Mouse (Mus musculus) c-Kit-positive CD71-positive TER-119-positive erythroid progenitor cells, embryonic 14.5 days (primary cell): ENCODE data around the gene Slc13a3.
"Not testable (repeated sequence)": the region's sequence is repeated elsewhere in the genome, so short reads cannot be mapped to it uniquely, and the experiment has no call there.

Experiments used
- DNase-seq: peaks from one replicate; pipeline ENCODE4 v3.0.0-alpha.2; 2013; ENCODE audit warnings: low spot score

Slc13a3 gene

GRCm38 (mm10) chr2:165473003-165473402 is at the start of gene Slc13a3:
TSS of gene Slc13a3 (minus strand) at chr2:165473230.
- DNase-seq, result no peak

- DNase-seq, result no peak
Observed at GRCm38 (mm10) chr2:165515178-165515728, 42.2 kb upstream of the Slc13a3 start.

DNA sequence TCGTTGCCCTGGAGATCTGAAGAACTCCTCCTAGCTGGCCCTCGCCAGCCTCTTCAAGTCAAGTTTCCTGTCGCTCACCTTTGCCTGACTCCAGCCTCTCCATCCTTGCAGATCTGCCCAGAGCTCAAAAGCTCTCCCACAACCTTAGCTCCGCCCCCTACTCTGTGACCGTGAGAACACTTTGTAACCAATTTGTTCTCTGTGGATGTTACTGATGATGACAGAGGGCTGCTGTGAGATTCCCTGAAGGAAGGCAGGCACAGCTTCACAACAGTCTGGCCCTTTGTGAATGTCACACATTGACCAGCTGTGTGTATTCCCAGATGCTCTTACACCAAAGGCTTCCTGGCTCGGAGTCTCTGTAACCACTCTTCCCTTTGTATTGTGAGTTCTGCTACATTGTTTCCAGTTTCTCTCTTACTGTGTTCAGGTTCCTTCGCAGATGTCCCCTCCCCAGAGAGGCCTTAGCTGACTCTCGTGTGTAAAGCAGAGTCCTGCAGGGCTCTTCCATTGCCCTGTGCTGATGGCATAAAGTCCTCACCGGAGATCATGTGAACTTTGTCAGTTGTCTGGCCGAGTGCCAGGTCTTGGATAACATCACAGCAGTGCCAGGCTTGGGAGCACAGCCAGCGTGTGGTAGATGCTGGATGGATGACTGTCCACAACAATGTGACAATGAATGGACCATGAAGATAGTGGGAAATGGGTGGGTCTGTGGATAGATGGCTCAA is 40.0 kb upstream of the Slc13a3 start:
- DNase-seq, result no peak

- no peak for DNase-seq
Observed at GRCm38 (mm10) chr2:165512426-165512825, 39.4 kb upstream of the Slc13a3 start.

DNA sequence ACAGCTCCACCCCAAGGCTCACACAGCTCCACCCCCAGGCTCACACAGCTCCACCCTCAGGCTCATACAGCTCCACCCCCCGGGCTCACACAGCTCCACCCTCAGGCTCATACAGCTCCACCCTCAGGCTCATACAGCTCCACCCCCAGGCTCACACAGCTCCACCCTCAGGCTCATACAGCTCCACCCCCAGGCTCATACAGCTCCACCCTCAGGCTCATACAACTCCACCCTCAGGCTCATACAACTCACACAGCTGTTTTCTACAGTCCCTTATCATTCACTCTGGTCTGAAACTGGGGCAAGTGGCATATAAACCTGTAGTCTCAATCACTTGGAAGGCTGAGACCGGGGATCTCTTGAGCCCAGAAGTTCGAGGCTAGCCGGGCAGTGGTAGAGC is 38.5 kb upstream of the Slc13a3 start:
- DNase-seq, result peak; percentile 18

DNA sequence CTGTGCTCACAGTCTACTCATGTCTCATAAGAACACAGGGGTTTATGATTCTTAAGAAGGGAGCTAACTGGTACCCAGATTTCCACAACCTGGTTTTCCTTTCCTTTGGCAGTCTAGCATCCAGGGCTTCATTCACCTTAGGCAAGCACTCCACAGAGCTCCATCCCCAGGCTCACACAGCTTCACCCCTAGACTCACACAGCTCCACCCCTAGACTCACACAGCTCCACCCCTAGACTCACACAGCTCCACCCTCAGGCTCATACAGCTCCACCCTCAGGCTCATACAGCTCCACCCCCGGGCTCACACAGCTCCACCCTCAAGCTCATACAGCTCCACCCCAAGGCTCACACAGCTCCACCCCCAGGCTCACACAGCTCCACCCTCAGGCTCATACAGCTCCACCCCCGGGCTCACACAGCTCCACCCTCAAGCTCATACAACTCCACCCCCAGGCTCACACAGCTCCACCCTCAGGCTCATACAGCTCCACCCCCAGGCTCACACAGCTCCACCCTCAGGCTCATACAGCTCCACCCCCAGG is 38.0 kb upstream of the Slc13a3 start:
- DNase-seq, result not testable (repeated sequence)

DNA sequence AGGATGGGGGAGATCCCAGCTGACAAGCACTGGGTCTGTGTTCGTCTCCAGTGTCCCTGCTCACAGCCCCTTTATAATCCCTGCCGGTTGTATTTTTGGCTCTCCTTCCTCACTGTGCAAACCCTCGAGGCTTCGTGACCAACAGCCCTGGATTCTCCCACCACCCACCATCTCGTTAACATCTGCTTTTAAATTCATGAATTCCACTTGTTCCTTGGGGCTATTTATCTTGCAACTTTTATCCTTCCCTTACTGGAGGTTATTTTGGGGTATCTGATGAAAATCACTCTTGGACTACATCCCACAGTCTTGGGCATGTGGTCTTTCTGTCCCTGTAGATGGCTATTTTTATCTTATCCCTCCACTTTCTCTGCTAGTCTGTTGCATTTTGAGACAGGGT is 37.4 kb upstream of the Slc13a3 start:
- DNase-seq, result no peak

DNA sequence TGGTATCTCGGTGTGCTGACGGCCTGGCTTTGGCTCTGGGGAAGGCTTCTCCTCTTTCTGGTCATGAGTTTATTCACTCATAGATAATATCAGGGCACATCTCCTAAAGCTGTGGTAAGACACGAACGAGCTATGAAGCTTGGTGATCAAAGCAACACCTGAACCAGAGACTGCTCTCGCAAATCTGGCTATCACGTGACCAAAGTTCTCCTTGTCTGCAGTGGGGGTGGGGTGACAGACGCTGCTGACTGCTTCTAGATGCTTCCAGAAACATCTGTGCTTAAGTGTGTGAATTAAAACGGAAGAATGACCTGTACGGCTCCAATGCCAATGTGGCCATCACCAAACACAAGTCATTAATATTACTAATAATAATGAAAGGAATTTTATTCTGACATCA is 36.7 kb upstream of the Slc13a3 start:
- no peak for DNase-seq

GRCm38 (mm10) chr2:165503259-165504203 is 30.5 kb upstream of the Slc13a3 start, which contains the start of gene Slc2a10:
TSS of gene Slc2a10 (plus strand) at chr2:165503787.
- no peak for DNase-seq

GRCm38 (mm10) chr2:165498816-165499215 is 25.8 kb upstream of the Slc13a3 start:
- no peak for DNase-seq

DNA sequence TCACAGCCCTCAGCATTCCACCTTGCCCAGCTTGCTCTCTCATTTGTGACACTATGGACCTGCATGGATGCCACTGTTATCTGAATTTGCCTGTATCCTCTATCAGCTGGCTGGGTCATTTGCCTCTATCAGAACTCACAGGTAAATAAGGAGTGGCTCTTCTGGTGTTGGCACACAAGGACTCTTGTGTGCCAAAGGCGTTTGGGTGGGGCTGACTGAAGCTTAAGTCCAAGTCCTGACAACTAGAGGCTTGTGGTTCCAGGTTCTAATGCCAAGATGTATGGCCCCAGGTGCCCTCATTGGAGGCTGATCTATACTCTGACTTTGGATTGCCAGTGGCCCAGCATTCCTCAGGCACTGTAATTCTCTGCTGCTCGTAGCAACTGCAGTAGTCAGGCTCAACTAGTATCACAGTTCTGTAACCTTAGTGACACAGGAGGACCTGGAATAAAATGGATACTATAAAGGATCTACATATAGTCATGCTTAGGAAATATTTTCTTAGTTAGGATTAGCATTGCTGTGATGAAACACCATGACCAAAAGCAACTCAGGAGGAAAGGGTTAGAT is 24.8 kb upstream of the Slc13a3 start:
- DNase-seq, result no peak

GRCm38 (mm10) chr2:165496251-165496650 is 23.2 kb upstream of the Slc13a3 start:
- DNase-seq, result peak; percentile 15

DNA sequence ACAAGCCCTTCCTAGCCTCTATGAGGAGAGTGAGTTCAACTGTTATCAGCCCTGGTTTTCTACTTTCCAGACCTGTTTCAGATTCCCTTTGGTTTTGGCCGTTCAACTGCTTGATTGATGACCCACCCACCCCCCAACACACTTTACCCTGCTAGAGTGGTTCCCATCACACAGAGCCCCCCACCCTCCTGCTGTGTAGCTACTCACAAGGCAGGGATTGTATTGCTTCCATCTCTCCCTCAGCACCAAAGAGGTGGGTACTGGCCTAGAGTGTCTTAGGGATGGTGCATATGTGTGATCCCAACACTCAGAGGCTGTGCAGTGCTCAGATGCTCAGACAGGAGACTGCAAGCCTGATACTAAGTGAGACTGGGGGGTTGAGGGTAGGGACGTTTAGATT is 21.5 kb upstream of the Slc13a3 start:
- DNase-seq, result no peak

DNA sequence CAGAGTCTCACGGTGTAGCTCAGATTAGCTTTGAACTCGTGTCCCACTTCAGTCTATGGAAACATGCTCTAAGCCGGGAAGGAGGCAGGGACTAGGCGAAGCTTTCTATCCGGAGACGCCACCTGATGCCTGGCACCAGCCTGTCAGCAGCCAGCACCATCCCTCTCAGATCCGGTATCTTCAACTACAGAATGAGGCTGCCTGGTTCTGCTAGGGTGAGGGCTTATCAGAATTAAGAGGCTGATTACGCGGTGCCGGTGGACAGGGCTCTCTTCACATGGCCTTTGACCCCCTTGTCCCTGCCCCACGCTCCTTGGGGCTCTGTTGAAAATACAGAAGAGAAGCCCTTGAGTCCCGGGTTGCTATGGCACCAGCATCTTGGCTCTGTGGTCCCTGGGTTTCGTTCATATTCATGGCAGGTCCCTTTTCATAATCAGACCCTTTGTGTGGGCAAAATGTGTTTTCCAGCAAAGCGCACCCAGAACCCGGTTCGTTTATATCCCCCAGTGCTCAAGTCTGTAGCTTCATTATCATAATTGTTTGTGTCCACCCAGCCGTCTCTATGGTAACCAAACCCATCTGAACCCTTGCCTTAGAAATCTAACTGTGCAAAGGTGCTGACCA is 20.7 kb upstream of the Slc13a3 start:
- DNase-seq, result peak; percentile 12

DNA sequence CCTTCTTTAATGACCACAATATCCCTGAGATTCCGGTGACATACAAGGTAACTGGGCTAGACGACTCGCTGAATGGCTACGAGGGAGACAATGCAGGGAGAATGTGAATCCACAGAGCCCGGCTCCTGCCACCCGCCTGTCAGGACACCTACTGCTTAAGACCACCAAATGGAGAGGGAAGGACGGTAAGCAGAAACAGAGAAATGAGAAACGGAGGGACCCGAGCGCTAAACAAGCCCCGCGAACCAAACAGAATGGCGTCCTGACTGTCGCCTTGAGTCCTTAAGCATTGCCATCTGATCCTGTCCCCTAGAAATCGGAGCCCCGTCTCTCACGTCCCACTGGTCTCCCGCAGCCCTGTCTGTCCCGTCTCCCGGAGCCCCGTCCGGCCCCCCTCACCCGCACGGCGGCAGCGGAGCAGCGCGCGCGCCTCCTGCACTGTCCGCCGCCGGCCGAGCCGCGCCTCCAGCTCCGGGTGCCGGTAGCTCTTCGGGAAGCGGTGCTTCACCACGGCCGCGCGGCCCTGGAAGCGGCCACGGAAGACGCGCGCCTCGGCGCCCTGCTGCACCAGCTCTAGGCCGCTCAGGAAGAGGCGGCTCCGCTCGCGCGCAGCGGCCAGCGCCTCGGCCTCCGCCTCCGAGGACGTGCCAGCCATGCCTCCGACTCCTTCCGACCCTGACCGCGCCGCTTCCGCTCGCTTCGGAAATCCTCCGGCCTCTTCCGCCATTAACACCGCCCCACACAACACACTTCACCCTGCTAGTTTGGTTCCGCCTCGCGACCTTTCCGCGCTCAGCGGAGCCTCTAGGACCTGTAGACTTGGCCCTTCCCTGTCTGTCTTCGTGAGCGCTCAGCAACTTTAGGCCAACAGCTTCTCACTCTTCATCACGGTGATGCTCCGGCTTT is 19.9 kb upstream of the Slc13a3 start, which contains the start of gene Trp53rka:
Gene Trp53rka, minus strand, starts transcription at position 677 of the 906 bp plus-strand sequence.
- DNase-seq, result peak; percentile 58

DNA sequence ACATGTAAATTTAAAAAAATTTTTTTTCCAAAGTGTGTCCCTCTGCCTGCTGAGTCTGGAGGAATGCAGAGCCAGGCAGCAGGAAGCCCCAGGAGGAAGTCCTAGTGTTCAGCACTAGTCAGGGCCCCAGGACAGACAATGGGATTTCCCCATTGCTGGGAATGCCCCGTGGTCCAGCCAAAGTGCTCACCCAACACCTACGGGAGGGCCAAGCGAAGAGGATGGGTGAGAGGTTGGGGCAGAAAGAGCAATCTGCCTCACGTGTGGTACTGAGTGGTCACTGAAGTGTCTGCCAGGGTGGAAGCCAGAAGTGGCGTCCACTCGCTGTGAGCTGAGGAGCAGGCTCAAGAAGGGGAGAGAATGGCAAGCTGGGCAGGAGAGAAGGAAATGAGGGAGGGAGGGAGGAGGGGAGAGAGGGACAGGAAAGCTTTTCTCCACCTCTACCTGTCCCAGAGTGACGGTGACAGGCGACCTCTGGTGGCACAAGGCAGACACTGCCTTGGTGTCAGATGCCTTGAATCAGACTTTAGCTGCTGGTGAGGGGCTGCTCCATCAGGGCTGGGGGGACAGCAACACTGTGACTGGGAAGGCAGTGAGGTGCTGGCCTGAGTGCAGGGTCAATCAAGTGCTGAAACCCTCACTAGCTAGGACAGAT is 14.0 kb upstream of the Slc13a3 start:
- no peak for DNase-seq

GRCm38 (mm10) chr2:165486401-165486800 is 13.4 kb upstream of the Slc13a3 start:
- no peak for DNase-seq

DNA sequence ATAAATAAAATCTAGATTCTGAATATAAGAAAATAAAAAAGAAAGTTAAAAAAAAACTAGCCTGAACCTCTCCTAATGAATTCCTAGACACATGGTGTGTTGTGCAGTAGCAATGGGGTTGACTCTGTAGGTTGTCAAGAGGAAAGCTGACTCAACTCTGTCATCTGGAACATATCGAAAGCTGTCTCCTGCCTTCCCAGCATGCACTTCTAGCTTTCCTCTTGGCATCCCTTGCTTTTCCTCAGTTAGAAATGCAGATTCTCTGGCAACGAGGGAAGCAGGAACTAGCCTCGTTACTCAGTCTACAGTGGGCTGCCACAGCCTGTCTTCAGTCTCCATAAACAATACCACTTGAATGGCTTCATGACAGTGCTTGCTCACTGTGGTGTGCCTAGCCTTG is 12.8 kb upstream of the Slc13a3 start:
- DNase-seq, result no peak

- no peak for DNase-seq
Observed at GRCm38 (mm10) chr2:165484152-165484551, 11.1 kb upstream of the Slc13a3 start.

GRCm38 (mm10) chr2:165482003-165482402 is 9.0 kb upstream of the Slc13a3 start:
- no peak for DNase-seq
